ENCODE assay signal across 9 mouse cellular contexts in genomic region chr5:132653694-132654300, GRCm38 (mm10).
DNase-seq lines count a peak whose midpoint lies in the region; ATAC-seq and TF ChIP-seq lines count a peak whose summit lies in the region.
"Had no signal": no experiment of that assay in that cellular context is flagged by ENCODE, and none has a peak within 500 bp of the region (broad histone marks: within the 10 kb centered on the region; RNA-seq: fewer than 3 reads in every experiment).

No protein-coding gene starts in this region.

- peaks cover 3% of the 10 kb centered on the region; the same call in 1 of the 2 replicates for H3K27me3 ChIP-seq in hindbrain, embryonic 10.5 days (ENCODE audit: insufficient read depth, poor library complexity, severe bottlenecking)
- H3K27me3 ChIP-seq in hindbrain, embryonic 13.5 days: no peaks in the 10 kb centered on the region
- no peaks in the 10 kb centered on the region for H3K27me3 ChIP-seq in heart, postnatal 0 days (ENCODE audit: control insufficient read depth, insufficient read depth, low read length)
- no peaks in the 10 kb centered on the region for H3K27me3 ChIP-seq in stomach, embryonic 14.5 days (ENCODE audit: control insufficient read depth, insufficient read depth, low read length)
- H3K27me3 ChIP-seq: neural tube, embryonic 12.5 days had no signal

- H3K4me1 ChIP-seq in hindbrain, embryonic 10.5 days (replicated peaks): peaks cover 23% of the 10 kb centered on the region
- peaks cover 3% of the 10 kb centered on the region; the same call in 1 of the 2 replicates for H3K4me1 ChIP-seq in hindbrain, embryonic 13.5 days (replicated peaks)
- peaks cover 6% of the 10 kb centered on the region; the same call in 1 of the 2 replicates for H3K4me1 ChIP-seq in heart, postnatal 0 days (ENCODE audit: control insufficient read depth, insufficient read depth)
- no peaks in the 10 kb centered on the region for H3K4me1 ChIP-seq in stomach, embryonic 14.5 days (ENCODE audit: control insufficient read depth, insufficient read depth, low read length)

- H3K36me3 ChIP-seq in hindbrain, embryonic 10.5 days: no peaks in the 10 kb centered on the region
- no peaks in the 10 kb centered on the region for H3K36me3 ChIP-seq in hindbrain, embryonic 13.5 days
- H3K36me3 ChIP-seq in heart, postnatal 0 days (replicated peaks; ENCODE audit: control insufficient read depth, insufficient read depth, low read length): no peaks in the 10 kb centered on the region
- no peaks in the 10 kb centered on the region for H3K36me3 ChIP-seq in stomach, embryonic 14.5 days (ENCODE audit: control insufficient read depth, insufficient read depth, low read length)
- H3K36me3 ChIP-seq: neural tube, embryonic 12.5 days had no signal

- peak; percentile 20 for DNase-seq in hindbrain, embryonic 10.5 days (ENCODE audit: low spot score)
- peak; percentile 26 for DNase-seq in ovary, adult 18-20 months (ENCODE audit: low spot score)
- DNase-seq in ovary, postnatal 10 days (ENCODE audit: low spot score): no peak
- DNase-seq in heart, postnatal 0 days (ENCODE audit: low spot score): peak; percentile 44
- DNase-seq in thymus, postnatal 14 days: no peak
- DNase-seq in urinary bladder, postnatal 25 days (ENCODE audit: low spot score): no peak

- TF ChIP-seq EP300 in heart, postnatal 0 days (IDR thresholded peaks at IDR 0.05; ENCODE audit: low read depth): no peak

- 30% methylated on average over 6 of the region's 6 CpGs for WGBS in hindbrain, embryonic 10.5 days
- 32% methylated on average over 6 of the region's 6 CpGs for WGBS in hindbrain, embryonic 13.5 days
- WGBS in heart, postnatal 0 days: 29% methylated on average over 6 of the region's 6 CpGs
- 31% methylated on average over 6 of the region's 6 CpGs for WGBS in stomach, embryonic 14.5 days

- H3K4me3 ChIP-seq in hindbrain, embryonic 10.5 days: no peak overlapping the region
- H3K4me3 ChIP-seq in hindbrain, embryonic 13.5 days: no peak overlapping the region
- no peak overlapping the region for H3K4me3 ChIP-seq in heart, postnatal 0 days (ENCODE audit: low read depth, low read length)
- no peak overlapping the region for H3K4me3 ChIP-seq in stomach, embryonic 14.5 days (ENCODE audit: low read depth, low read length)
- H3K4me3 ChIP-seq: neural tube, embryonic 12.5 days had no signal

- no peak for ATAC-seq in hindbrain, embryonic 13.5 days (ENCODE audit: low FRiP score)
- ATAC-seq in heart, postnatal 0 days (ENCODE audit: insufficient read depth, low read depth): peak; percentile 53
- ATAC-seq in stomach, embryonic 14.5 days (ENCODE audit: insufficient number of reproducible peaks, insufficient read depth, low FRiP score, low read depth): peak; percentile 53; the same call in 1 of the 2 replicates

- H3K27ac ChIP-seq in hindbrain, embryonic 10.5 days: peak overlapping the region; percentile 40
- H3K27ac ChIP-seq in hindbrain, embryonic 13.5 days: no peak overlapping the region
- no peak overlapping the region for H3K27ac ChIP-seq in heart, postnatal 0 days (ENCODE audit: low read depth)
- H3K27ac ChIP-seq in stomach, embryonic 14.5 days (ENCODE audit: low read length): no peak overlapping the region
- H3K27ac ChIP-seq: neural tube, embryonic 12.5 days had no signal

- no peak for TF ChIP-seq CTCF in heart, postnatal 0 days (IDR thresholded peaks at IDR 0.05; ENCODE audit: low read depth)

- no peak overlapping the region for H3K9ac ChIP-seq in hindbrain, embryonic 13.5 days
- no peak overlapping the region for H3K9ac ChIP-seq in heart, postnatal 0 days (replicated peaks; ENCODE audit: low read depth, low read length)
- H3K9ac ChIP-seq in stomach, embryonic 14.5 days (replicated peaks; ENCODE audit: low read depth, low read length): no peak overlapping the region
- H3K9ac ChIP-seq: neural tube, embryonic 12.5 days had no signal

- H3K4me2 ChIP-seq in hindbrain, embryonic 13.5 days: no peak overlapping the region
- no peak overlapping the region for H3K4me2 ChIP-seq in heart, postnatal 0 days (ENCODE audit: low read depth, low read length)
- H3K4me2 ChIP-seq in stomach, embryonic 14.5 days (replicated peaks; ENCODE audit: low read depth, low read length): no peak overlapping the region
- H3K4me2 ChIP-seq: neural tube, embryonic 12.5 days had no signal

- 0 out of 2 replicates have a peak, but pooled peaks cover 5% of the 10 kb centered on the region for H3K9me3 ChIP-seq in hindbrain, embryonic 10.5 days
- peaks cover 8% of the 10 kb centered on the region; the same call in 1 of the 2 replicates for H3K9me3 ChIP-seq in hindbrain, embryonic 13.5 days
- H3K9me3 ChIP-seq in heart, postnatal 0 days (replicated peaks; ENCODE audit: control insufficient read depth, low read length): peaks cover 12% of the 10 kb centered on the region
- H3K9me3 ChIP-seq in stomach, embryonic 14.5 days (ENCODE audit: control insufficient read depth, low read depth, low read length): peaks cover 6% of the 10 kb centered on the region; the same call in 1 of the 2 replicates
- H3K9me3 ChIP-seq: neural tube, embryonic 12.5 days had no signal

Comparison
In these comparisons a context has a peak if more than half of its experiments do, and no peak if none do; other contexts are left out.
1. DNase-seq: peak in hindbrain, embryonic 10.5 days (single experiment), ovary, adult 18-20 months (single experiment) and heart, postnatal 0 days (single experiment); none in ovary, postnatal 10 days (single experiment), thymus, postnatal 14 days (single experiment) and urinary bladder, postnatal 25 days (single experiment).